Mouse (Mus musculus) layer of hippocampus, adult 8-10 months (tissue): ENCODE results near the gene Fhit. TPM values are rescaled to one million over a fixed set of nuclear protein-coding genes. Genes with fewer than 3 reads are reported as not detected.
"Not testable (repeated sequence)": the region's sequence is repeated elsewhere in the genome, so short reads cannot be mapped to it uniquely, and the experiment has no call there.

Source experiments
- DNase-seq, 2 experiments: peaks; one replicate each; pipeline ENCODE4 v3.0.0; 2022; ENCODE audit warnings: low spot score in 2 of 2
- total RNA-seq, 4 experiments: library from RNA; stranded (reverse); gene quantifications; 2 replicates each; pipeline ENCODE4 v1.2.4; 2022

Gene Fhit
- total RNA-seq = 1 to 10 TPM; 3.7 to 5.6 (median 4.3) TPM

DNA sequence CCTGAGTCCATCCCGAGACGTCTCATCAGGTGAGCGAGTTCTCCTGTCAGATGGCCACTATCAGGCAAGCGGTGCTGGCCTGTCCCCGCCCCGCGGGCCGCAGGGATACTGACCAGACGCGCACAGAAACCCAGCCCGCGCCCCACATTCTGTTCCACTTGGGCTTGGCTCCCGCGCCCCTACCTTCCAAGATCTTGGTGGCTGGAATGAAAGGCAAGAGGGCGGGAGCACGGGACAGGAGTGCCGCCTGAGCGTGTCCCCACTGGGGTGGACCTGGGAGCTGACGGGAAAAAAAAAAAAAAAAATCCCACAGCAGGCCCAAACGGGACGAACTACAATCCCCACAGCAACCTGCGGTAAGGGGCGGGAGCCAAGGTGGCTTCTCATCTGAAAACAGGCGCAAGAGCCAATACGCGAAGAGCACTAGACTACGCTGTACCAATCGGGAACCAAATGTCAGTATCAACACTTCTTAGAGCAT lies at the start of gene Fhit:
Gene Fhit (minus strand): TSS at position 285 of the 481 bp plus-strand sequence.
- DNase-seq = peak; percentile 92 to 93

DNA sequence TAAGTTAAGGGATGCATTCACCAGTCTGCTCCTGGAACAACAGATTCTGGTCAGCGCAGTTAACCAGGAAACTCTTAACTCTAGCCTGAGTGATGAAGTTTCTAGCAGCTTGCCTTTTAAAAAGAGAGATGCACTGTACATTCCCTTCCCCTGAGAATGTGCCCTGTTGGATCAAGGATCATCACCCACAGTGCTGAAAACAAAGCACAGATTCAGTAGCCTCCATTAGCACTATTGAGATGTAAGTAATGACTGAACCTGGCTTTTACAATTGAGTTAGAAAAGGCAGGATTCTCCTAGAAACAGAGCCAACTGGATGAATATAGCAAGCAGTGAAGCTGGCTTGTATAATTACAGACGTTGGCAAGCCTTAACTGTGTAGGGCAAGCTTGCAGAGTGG lies 45.0 kb upstream of the Fhit start:
- no peak for DNase-seq

DNA sequence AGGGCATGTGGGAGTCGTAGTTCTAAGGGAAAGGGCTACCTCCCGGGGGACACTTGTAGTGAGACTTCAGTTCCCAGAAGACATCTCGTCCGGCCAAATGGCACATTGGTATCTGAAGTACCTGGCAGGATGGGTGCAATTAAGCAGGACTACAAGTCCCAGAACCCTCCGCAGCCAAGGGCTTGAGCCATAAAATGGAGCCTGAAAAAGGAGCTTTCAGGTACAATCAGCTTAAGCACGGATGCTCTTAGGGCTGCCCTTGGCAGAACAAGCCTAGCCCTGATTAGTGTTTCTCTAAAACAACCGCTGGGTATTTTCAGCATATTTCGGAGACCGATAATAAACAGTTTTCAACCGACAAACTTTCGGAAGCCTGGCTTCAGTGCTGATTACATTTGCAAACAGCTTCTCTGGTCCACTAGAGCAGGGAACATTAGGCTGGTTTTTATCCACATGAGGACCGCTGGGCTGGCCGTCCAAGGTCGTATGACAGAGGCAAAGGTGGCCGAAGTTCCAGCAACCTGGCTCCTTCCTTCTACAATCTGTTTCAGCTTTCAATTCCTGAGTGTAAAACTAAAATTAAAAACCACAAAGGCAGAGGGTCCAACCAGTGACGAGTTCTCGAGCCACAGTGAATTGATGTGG lies 907 bp downstream of the Fhit start:
- peak; percentile 83 to 84 for DNase-seq

DNA sequence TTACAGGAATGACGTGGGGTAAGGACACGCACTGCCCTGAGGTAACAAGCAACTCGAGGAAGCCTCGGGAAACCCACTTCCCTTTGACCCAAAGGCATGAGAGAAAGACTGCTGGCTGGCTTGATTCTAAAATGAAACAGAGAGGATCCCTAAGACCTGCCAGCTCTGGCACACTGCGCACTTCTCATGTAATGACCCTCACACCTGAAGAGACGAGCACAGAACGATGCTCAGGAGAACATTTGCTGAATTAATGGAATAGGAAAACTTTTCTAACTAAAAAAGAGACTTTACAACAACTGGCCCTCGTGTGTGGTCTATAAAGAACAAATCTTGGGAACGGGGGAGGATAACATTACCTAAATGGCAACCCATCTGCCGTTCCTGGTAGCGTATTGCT lies 2.2 kb downstream of the Fhit start:
- DNase-seq = no peak

DNA sequence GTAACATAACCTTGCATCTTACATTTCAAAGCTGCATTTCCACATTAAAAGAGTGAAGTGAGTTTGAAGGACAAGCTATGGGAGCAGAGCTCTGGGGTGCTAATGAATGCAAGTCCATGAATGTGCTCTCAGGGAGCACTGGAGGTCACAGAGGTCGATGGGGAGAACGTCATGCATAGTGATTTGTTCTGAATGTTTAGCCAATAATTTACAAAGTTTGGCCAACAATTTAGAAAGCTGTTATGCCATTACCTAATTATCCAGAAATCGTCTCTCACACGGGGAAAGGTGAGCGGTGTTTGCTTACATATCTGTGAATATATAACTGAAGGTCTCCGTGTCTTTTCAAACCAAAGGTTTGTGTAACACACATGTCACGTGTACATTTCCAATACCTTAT lies 2.8 kb downstream of the Fhit start:
- DNase-seq = no peak

DNA sequence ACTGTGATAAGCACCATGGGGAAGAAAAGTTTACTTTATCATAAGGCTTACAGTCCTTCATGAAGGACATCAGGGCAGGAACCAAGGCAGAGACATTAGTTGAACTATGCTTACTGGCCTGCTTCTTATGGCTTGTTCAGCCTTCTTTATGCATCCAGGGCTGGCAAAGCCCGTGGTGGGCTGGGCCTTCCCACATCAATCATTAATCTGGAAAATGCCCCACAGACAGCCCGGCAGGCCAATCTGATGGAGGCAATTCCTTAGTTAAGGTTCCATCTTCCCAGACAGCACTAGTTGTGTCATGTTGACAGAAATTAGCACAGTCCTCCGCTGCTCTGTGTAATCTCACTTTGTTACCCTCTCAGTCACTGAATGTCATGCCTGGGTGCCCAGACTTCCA lies 4.1 kb downstream of the Fhit start:
- no peak for DNase-seq

DNA sequence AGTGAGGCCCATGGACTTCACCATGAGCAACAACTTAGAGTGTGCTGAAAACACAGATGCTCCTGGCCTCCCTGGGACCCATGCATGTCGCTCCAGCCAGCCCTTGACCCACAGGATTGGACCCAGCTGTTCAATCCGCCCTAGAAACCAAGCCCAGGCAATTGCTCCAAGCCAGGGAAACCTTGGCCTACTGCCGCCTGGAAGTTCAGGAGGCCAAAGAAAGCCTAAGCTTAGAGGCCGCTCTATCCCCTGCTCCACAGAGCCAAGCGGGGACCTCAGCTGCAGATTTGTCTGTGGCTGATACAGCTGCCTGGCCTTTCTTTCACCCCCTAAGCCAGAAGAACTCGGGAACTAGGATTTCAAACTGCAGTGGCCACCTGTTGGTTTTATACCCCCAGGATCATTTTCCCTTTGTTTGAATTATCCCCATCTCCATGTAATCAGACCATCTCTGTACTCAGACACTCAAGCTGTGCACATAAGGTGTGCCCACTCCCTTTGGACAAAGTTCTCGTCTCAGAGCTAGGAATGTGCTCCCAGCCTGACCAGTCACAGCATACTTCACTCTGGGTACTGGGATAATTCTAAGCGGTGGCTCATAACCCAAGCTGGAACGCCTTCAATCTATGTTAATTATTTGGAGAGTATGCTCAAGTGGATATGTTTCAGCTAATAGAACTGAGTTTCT lies 10.1 kb downstream of the Fhit start:
- no peak for DNase-seq

DNA sequence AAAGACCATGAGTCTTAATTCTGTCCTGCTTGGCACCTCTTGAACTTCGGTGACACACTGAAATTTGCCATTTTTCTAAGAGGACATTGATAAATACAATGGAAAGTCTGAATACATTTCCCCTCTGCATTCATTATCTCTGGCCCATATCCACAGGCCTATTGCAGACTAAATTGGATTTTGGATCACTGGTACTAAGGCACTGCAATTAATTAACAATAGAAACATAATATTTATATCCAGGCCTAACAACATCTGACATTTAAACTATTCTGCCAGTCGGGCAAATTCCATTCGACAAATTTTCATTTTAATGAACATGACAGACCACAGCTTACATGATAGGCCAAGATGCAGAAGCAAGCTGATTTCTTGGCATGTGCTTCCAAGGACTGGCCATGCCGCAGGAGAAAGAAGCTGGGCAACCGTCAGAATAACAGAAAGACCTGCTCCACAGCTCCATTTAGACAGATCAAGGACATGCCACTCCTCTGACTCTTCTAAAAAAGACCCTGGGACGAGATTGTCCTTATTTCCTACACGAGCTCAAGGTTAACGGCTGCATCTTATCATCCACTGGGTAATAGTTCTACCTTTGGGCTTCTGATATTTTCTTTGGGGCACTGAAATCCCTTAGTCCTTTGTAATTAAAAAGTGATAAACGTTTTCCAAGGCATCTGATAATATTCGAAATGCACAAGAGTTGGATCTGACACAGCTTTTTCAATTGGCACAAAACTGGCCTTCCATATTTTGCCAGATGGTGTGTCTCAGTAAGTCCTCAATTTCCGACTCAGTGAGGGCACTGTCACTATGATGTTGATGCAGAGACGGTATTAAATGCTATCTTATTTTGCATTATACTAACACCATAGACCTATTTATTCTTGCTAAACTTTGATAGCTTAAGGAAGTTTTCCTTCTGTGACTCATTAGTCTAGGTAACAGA lies 27.8 kb downstream of the Fhit start:
- peak in 1 of 2 experiments; percentile 21 for DNase-seq

DNA sequence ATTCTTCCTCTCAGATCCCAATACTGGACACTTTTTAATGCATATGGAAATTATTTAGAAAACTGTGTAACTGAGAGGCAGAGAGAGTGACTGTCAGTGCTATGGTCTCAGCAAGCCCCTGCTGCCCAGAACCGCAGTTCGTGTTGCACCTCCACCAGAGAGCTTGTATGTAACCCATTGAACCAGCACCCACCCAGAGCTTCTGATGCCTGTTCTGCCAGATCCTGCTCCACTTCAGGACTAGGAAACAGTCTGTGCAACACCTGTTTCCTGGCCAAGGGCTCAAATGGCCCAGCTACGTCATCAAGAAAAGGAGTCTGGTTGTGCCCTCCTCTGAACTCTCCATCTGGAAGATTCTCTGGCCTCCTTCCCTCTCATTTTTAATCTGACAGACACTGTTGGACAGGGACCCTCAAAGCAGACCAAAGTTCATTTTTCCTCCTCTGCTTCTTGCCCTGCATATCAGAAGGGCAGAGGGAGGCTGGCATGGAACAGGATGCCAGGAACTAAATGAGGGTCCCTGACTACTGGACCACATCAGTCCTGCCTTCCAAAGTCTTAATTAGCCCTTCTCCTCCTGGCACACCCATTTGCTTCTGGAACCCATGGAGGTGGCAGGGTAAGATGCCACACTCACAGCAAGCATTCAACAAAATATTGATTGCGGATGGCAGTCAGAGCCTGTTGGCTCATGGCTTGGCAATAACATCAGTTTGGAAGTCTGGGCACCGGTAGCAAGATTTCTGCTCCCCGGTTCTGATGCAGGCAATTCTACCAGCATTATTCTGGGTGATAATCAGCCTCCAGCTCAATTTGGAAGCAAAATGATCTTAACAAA lies 29.0 kb downstream of the Fhit start:
- DNase-seq = peak in 1 of 2 experiments; percentile 7

DNA sequence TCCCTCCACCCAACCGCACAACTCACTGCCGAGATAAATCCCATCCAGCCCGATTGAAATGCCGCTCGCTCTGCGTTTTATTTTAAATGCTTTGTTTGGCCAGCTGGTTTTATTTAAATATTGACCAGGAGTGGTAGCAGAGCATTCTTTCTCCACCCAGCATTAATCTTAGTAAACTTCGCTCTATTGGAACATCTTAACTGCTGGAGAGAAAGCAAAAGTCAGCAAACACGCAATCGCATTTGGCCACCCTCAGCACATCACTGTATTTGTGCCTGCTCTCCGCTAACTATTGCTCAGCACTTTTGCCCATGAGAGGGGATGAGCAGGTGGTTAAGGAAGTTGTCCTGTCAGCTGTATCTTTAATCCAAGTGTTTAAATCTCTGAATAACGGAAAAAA lies 36.7 kb downstream of the Fhit start:
- no peak for DNase-seq

DNA sequence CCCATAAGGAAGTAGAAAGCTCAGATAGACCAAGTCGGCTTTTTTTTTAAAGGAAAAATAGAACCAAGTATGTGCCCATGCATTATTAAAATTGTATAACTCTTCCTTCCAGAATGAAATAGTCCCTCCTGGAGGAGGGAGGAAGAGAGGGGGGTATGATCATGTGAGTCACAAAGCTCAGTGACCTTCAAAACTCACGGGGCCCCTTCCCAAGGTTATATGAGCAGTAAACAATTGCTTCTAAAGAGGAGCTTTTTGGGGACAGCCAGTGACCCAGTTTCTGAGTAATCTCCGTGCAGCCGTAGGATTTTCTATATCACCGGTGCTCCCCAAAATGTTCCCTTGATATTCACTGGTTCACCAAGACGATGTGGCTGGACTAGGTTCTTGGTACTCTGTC lies 42.8 kb downstream of the Fhit start:
- no peak for DNase-seq

DNA sequence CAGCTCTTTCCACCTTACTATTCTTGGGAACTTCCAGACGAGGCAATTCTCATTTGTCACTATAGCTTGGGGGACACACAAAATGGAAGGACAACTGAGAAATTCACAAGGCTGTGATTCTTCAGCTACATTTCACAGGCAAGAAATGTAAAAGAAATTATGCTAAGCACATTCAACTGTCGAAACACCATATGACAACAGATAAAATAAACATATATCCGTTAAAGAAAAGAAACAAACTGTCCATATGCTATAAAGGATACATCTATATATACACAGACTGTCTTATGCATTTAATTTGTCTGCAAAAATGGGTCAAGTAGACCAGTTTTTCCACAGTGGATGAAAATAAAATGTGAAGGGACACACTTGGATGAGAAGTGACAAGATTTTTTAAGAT lies 76.2 kb downstream of the Fhit start:
- DNase-seq = no peak

DNA sequence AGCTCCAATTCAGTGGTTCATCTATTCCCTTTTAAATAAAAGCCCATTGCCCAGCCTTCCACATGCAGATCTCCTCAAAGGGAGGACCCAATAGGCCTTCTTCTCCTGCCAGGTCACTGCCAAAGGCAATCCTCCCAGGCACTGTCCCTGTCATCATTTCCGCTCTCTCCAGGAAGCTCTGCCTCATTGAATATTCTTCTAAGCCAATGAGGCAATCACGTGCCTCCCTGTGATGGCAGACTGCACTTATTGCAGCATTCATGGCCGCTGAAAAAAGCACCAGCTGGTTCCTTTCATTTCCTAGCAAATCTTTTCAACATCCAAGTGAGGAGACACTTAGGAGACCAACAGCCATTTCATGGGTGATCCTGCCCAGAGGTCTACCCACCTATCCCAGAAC lies 77.9 kb downstream of the Fhit start:
- no peak for DNase-seq

DNA sequence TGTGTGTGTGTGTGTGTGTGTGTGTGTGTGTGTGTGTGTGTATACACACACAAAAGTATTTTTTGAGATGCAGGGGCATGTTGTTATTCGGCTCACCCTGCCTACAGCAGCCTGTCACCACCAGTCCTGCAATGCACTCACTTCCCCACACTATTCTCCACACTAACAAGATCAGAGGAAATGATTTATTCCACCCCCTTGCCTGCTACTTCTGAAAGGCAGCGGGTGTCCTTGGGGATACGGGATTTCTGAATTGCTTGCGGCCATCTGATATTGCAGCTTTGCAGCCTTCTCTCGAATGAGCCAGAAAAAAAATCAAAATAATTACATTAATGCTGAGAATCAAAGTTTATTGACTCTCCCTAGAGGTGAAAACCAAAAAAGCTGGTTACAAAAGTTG lies 78.4 kb downstream of the Fhit start:
- no peak for DNase-seq

DNA sequence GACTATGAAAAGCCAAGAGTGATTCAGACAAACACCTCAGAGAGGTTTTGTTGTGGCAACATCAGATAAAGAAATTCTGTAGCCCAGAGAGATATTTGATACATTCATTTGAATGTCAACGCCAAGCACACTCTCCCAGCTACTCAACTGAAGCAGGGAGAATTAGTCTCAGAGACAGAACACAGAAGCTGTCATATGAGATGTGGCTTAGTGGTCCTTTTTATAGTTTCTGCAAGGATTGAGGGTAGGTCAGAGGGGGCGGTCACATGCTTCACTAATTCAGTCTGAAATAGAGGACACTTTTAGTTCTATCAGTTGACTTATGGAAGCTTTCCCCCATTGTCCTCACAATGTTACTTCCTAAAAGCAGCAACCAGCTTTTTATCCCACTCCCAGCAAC lies 98.2 kb downstream of the Fhit start:
- DNase-seq = no peak

DNA sequence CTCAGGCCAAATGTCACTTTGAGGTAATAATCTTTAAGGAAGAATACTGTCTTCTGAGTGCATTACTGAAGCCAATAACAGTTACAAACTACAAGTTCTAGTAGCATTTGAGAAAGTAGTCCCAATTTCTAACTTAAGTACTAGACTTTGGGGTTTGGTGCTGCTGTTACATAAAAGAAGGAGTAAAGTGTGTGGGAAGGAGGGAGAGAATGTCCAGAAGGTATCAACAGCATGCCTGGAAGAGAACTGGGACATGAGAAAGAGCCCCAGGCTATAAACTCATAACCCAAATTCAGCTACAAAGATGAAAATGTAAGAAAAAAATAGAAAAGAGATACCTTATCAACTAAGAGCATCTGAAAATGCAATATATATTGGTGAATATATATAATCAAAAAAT lies 101.6 kb downstream of the Fhit start:
- DNase-seq = no peak

DNA sequence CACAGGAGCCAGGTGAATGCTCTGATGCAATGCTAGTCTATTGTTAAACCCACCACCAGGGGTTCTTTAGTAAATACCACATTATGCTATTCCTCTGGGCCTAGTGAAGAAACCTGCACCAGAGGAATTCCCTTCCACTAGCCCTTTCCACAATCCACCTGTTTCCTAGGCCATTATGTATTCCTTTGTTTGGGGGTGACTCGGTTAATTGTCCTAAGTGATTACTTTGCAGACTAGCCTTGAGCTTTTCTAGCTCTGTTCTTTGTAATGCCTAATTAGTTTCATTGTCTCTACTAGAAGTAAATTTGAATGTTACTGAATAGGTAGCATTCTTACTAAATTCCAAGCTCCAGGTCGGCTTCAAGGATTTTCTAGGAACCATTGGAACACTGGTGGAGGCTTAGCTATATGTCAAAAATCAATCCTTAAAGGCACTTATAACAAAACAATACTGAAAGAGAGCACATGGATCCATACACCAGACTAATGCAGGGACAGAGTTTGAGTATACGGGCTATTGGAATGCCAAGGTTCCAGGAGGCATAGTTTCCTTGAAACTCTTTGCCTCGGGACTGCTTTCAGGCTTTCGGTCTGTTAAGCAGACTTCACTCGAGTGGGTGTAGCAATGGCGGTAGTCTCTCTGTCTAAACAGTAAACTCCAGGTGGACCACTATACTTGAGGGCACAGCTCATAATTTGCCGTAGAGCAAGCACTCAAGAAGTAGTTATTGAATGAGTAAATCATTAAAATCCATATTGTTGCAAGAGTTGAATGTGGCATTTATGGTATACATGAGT lies 122.1 kb downstream of the Fhit start:
- not testable (repeated sequence) for DNase-seq

DNA sequence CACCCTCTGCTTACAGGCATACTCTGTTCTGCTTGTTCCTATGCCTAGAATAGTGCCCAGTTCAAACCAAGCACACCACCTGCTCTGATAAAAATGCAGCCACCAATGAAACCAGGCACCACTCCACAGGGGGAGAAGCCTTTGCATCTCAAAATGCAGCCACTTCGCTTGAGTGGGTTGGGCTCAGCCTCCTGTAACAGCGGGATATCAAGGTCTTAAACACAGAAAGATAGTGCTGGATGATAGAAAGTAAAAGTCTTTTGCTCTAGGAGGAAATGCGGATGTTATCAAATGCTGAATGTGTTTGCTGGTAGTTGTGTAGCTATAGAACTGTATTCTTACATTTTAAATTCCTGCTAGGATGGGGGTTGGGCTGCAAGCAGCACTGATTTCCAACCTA lies 140.4 kb downstream of the Fhit start:
- no peak for DNase-seq

DNA sequence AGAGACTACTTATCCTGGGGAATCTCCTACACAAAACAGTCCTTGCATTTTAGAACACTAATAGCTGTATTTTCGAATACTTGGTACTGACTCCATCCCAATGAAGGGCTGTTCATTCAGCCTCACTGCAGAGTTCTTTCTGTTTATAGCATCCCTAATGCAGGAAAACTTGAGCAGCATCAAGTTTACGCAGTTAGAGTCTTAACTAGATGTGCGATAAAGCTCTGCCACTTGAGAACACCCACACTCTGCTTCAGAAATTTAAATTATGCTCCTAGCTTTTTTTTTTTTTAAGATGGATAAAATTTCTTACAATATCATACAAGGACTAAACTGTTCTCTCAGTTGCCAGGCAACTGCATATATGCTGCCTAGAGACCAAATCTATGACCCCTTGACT lies 183.2 kb downstream of the Fhit start:
- no peak for DNase-seq

DNA sequence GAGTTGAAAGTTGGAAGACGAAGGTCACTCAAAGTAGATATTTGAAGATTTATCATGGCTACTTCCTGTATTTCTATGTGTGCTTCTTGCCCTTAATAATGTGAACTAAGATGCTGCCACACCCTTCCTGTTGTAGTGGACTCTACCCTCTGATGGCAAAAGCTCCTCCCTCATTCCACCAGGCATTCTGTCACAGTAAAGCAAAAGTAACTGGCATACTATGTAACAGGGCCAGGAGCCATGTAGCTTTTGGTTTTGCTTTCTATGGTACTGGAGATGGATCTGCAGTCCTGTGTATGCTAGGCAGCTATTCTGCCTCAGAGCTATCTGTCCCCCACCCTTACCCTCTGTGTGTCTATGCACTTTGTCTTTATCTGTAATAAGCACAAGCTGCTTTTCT lies 220.2 kb downstream of the Fhit start:
- DNase-seq = no peak
